Mouse (Mus musculus): ENCODE results near the gene Inpp5d. TPM values are rescaled to one million over a fixed set of nuclear protein-coding genes. Genes with fewer than 3 reads are reported as not detected.

Inpp5d gene
- polyA plus RNA-seq, 1 experiment, result 1.7 TPM

DNA sequence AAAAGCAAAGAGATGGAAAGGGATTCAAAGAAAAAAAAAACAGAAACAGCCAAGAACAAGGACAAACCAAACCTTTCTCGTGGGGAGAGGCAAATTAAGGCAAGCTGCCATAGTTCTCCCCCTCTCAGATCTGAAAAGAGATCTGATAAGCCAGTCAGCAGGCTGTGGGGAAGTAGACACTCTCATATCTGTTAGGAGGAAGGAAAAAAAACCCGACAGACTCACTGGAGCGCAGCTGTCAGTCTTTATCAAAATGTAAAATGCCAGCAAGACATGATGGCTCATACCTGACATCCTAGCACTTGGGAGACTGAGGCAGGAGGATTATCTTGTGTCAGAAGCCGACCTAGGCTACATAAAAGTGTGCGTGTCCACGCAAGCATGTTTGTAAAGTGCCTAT is 12.1 kb downstream of the Inpp5d start:
- Histone ChIP-seq H3K27me3 (ENCODE audit: control insufficient read depth) (no peaks in the 10 kb centered on the region), H3K4me3 (replicated peaks) (no peak overlapping the region), H3K9me3 (ENCODE audit: control insufficient read depth, low read length) (no peaks in the 10 kb centered on the region), H3K36me3 (ENCODE audit: control insufficient read depth) (peaks cover 6% of the 10 kb centered on the region), H3K4me1 (ENCODE audit: control insufficient read depth) (peaks cover 83% of the 10 kb centered on the region)
- peak; percentile 74 for TF ChIP-seq GATA1 (IDR thresholded peaks at IDR 0.05; ENCODE audit: low read length)
- no peak for TF ChIP-seq TAL1 (IDR thresholded peaks at IDR 0.05; ENCODE audit: low read length)

DNA sequence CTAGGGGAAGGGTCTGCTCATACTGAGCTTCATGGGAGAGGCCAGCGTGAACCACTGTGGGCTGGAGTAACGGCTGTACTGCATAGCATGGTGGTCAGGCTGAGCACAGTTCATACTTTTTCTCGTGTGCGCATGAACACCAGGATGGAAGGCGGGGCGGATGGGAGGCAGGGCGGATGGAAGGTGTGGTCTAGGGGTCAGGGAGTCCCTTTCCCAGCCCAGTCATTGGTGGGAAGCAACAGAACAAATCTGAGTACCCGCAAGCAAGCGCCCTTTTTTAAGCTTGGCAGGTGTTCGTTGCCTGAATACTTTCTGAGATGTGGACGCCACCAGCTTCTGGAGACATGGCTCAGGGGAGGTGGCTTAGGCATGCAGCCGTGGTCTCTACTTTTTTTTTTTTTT is 16.6 kb downstream of the Inpp5d start:
- peak overlapping the region; percentile 58 for H3K4me3 ChIP-seq (replicated peaks)
- H3K4me1 ChIP-seq (ENCODE audit: control insufficient read depth), result peaks cover 79% of the 10 kb centered on the region
- no peaks in the 10 kb centered on the region for H3K27me3 ChIP-seq (ENCODE audit: control insufficient read depth)
- H3K36me3 ChIP-seq (ENCODE audit: control insufficient read depth), result peaks cover 10% of the 10 kb centered on the region
- H3K9me3 ChIP-seq (ENCODE audit: control insufficient read depth, low read length), result no peaks in the 10 kb centered on the region
- TF ChIP-seq TAL1 (IDR thresholded peaks at IDR 0.05; ENCODE audit: low read length) (no peak), GATA1 (IDR thresholded peaks at IDR 0.05; ENCODE audit: low read length) (no peak)

DNA sequence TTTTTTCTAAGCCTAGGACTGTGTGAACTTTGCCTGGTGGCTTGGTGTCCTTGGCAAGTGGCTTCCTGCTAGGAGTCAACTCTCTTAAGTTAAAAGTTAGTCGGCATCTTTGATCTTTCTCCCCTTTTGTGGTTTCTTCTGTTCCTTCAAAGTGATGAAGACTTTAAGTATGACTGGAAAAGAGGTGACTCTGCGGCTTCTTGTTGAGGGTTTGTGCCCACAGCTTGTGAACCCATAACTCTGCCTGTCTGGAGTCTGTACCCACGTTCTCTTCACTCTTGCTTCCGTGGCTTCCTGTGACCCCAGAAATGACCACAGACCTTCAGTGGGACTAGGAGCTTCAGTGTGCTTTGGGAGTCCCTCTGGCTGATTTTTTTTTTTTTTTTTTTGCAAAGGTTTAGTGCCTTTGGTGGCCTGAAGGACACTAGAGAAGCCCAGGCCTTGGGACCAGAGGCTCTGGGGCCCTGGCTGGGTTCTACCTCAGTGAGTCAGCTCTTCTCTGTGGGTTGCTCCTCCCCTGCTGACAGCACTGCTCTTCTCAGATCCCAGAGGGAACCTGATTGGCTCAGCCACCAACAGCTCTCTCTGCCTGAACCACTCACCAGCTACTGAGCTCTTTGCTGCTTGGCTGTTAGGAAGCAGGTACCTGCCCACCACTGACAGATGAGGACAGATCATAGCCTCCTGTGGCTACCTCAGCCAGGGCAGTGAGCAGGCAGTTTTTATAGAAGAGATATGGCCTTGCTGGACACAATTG is 17.2 kb downstream of the Inpp5d start:
- Histone ChIP-seq H3K9me3 (ENCODE audit: control insufficient read depth, low read length) (no peaks in the 10 kb centered on the region), H3K27me3 (ENCODE audit: control insufficient read depth) (no peaks in the 10 kb centered on the region), H3K36me3 (ENCODE audit: control insufficient read depth) (peaks cover 10% of the 10 kb centered on the region), H3K4me1 (ENCODE audit: control insufficient read depth) (peaks cover 75% of the 10 kb centered on the region), H3K4me3 (replicated peaks) (peak overlapping the region; percentile 58)
- TF ChIP-seq TAL1 (IDR thresholded peaks at IDR 0.05; ENCODE audit: low read length) (no peak), GATA1 (IDR thresholded peaks at IDR 0.05; ENCODE audit: low read length) (no peak)

DNA sequence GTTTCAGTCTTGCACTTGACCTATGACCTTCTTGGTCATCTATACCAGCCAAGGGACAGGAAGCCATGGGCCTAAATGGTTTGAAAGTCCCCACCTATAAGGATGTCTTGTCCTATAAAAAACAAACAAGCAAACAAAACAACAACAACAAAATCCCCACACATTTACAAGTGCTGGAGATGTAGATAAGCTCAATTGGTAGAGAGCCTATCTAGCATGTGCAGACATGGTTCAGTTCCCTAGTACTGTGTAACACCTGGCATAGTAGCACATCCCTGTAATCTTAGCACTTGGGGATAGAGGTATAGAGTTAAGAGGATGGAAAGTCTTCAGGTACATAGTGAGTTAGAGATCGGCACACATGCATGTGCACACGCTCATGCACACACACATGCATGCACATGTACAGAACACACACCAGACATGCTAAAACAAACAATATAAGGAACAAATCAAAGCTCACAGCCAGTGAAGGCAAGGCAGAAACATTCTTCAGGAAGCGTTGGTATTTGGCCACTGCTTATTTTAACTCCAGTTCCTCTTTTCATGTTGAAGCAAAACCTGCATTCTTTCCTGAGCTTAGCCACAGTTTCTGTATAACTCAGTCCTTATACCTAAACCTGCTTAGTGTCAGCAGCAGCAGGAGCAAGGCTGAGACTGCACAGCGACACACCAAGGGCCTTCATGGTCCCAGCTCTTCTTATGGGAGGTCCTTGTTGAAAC is 17.9 kb downstream of the Inpp5d start:
- no peaks in the 10 kb centered on the region for H3K27me3 ChIP-seq (ENCODE audit: control insufficient read depth)
- H3K4me1 ChIP-seq (ENCODE audit: control insufficient read depth), result peaks cover 69% of the 10 kb centered on the region

DNA sequence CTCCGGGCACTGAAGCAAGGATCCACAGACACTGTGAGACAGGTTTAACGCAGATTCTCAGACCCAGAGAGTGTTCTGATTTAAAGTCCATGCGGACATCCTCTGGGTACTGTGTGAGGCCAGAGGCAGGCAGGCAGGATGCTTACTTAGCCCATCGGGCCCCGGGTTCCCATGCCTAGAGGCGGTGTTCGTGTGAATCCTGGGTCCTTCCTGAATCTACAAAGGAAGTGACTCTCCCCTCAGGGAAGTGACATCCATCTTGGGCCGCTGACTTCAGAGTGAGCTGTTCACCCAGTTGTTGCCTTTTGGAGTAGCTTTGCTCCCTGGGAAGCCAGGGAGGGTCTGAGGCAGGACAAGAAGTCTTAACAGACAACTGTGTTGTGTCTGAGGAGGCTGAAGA is 19.6 kb downstream of the Inpp5d start:
- H3K4me1 ChIP-seq (ENCODE audit: control insufficient read depth), result peaks cover 76% of the 10 kb centered on the region
- H3K36me3 ChIP-seq (ENCODE audit: control insufficient read depth), result peaks cover 17% of the 10 kb centered on the region
- no peaks in the 10 kb centered on the region for H3K9me3 ChIP-seq (ENCODE audit: control insufficient read depth, low read length)
- no peaks in the 10 kb centered on the region for H3K27me3 ChIP-seq (ENCODE audit: control insufficient read depth)
- H3K4me3 ChIP-seq (replicated peaks), result no peak overlapping the region
- TF ChIP-seq TAL1 (IDR thresholded peaks at IDR 0.05; ENCODE audit: low read length) (no peak), GATA1 (IDR thresholded peaks at IDR 0.05; ENCODE audit: low read length) (no peak)

More for the DNA sequence above, 17.9 kb downstream of the Inpp5d start:
- Histone ChIP-seq H3K36me3 (ENCODE audit: control insufficient read depth) (peaks cover 12% of the 10 kb centered on the region), H3K4me3 (replicated peaks) (peak overlapping the region; percentile 58), H3K9me3 (ENCODE audit: control insufficient read depth, low read length) (no peaks in the 10 kb centered on the region)
- TF ChIP-seq GATA1 (IDR thresholded peaks at IDR 0.05; ENCODE audit: low read length), result peak; percentile 82
- peak; percentile 91 for TF ChIP-seq TAL1 (IDR thresholded peaks at IDR 0.05; ENCODE audit: low read length)

DNA sequence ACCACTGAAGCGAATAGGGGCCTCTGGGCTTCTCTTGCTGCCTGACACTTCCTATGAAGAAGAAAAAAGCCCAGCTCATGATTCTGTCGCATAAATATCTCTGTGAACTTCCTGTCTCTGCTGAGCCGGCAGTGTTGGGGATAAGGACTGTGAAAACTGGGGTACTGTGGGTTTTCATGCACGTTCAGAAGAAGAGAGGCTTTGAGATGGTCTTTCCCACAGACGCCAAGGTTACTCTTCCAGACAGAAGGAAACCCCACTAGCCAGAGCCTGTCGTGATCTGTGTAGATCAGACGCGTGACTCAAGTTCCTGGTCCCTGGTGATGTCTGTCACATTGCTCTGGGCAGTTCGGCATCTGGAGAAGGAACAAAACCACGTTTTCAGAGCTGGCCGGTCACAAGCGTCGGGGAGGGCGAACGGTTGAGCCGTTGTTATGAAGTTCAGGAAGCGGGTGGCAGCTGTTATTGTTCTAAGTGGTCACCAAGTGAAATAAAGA is 20.1 kb downstream of the Inpp5d start:
- no peaks in the 10 kb centered on the region for H3K27me3 ChIP-seq (ENCODE audit: control insufficient read depth)
- no peaks in the 10 kb centered on the region for H3K9me3 ChIP-seq (ENCODE audit: control insufficient read depth, low read length)
- H3K4me1 ChIP-seq (ENCODE audit: control insufficient read depth), result peaks cover 77% of the 10 kb centered on the region
- H3K4me3 ChIP-seq (replicated peaks), result no peak overlapping the region
- H3K36me3 ChIP-seq (ENCODE audit: control insufficient read depth), result peaks cover 17% of the 10 kb centered on the region
- TF ChIP-seq GATA1 (IDR thresholded peaks at IDR 0.05; ENCODE audit: low read length), result no peak
- no peak for TF ChIP-seq TAL1 (IDR thresholded peaks at IDR 0.05; ENCODE audit: low read length)

DNA sequence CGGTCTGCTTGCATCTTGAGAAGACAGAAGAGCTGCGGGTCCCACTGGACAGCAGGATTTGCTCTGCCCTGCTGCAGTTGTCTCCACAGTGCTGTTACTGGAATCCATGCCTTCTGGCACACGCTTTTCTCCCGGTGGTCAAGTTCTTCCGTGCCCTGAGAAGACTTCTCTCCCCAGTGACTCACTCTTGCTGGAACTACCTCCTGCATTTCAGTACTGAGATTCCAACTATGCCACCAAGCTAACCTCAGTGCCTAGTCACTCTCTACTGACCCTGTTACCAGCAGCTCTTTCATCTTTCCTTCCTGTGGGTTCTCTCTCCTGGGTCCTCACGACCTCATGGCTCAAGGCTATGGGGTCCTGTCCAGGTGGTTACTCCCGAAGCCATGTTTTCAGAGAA is 22.9 kb downstream of the Inpp5d start:
- H3K4me3 ChIP-seq (replicated peaks), result no peak overlapping the region
- H3K4me1 ChIP-seq (ENCODE audit: control insufficient read depth), result peaks cover 71% of the 10 kb centered on the region
- no peak for TF ChIP-seq GATA1 (IDR thresholded peaks at IDR 0.05; ENCODE audit: low read length)
- no peak for TF ChIP-seq TAL1 (IDR thresholded peaks at IDR 0.05; ENCODE audit: low read length)
- H3K9me3 ChIP-seq (ENCODE audit: control insufficient read depth, low read length), result no peaks in the 10 kb centered on the region
- H3K27me3 ChIP-seq (ENCODE audit: control insufficient read depth), result no peaks in the 10 kb centered on the region
- peaks cover 12% of the 10 kb centered on the region for H3K36me3 ChIP-seq (ENCODE audit: control insufficient read depth)

DNA sequence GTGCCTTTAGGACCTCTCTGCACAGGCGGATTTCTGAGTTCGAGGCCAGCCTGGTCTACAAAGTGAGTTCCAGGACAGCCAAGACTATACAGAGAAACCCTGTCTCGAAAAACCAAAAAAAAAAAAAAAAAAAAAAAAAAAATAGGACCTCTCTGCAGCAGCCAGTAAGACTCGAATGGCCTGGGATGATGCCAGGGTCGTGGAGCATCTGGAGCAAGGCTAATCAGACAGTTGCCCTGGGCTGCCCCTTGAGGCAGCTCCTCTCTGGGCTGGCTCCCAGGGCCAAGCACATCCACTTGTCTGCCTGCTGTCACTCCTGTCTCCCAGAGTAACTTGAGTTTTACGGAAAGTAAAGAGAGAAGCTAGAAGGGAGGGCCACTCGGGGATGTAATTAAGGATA is 24.9 kb downstream of the Inpp5d start:
- no peaks in the 10 kb centered on the region for H3K27me3 ChIP-seq (ENCODE audit: control insufficient read depth)
- H3K9me3 ChIP-seq (ENCODE audit: control insufficient read depth, low read length), result no peaks in the 10 kb centered on the region
- H3K4me1 ChIP-seq (ENCODE audit: control insufficient read depth), result peaks cover 73% of the 10 kb centered on the region
- no peak overlapping the region for H3K4me3 ChIP-seq (replicated peaks)
- TF ChIP-seq GATA1 (IDR thresholded peaks at IDR 0.05; ENCODE audit: low read length) (no peak), TAL1 (IDR thresholded peaks at IDR 0.05; ENCODE audit: low read length) (no peak; the same call in 2 of the 3 replicates)
- H3K36me3 ChIP-seq (ENCODE audit: control insufficient read depth), result peaks cover 7% of the 10 kb centered on the region; the same call in 1 of the 2 replicates

DNA sequence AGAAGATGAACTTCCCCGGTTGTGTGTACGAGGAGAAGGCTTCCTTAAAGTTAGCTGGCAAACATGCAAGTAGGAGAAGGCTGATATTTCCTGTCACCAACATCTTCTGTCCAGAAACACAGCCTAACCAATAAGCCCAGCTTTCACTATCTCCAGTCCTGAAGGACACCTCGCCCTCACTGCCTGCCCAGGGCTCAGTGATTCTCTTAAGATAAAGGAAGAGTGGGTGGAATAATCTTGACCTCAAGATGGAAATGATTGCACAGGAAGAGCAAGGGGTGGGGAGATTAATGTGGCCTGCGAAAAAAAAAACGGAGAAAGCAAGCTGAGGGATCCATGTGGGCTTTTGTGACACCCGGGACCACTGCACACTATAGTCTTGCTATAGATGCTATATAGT is 25.6 kb downstream of the Inpp5d start:
- H3K36me3 ChIP-seq (ENCODE audit: control insufficient read depth), result peaks cover 7% of the 10 kb centered on the region; the same call in 1 of the 2 replicates
- H3K4me3 ChIP-seq (replicated peaks), result no peak overlapping the region
- H3K27me3 ChIP-seq (ENCODE audit: control insufficient read depth), result no peaks in the 10 kb centered on the region
- peaks cover 73% of the 10 kb centered on the region for H3K4me1 ChIP-seq (ENCODE audit: control insufficient read depth)
- H3K9me3 ChIP-seq (ENCODE audit: control insufficient read depth, low read length), result no peaks in the 10 kb centered on the region
- TF ChIP-seq GATA1 (IDR thresholded peaks at IDR 0.05; ENCODE audit: low read length), result no peak
- TF ChIP-seq TAL1 (IDR thresholded peaks at IDR 0.05; ENCODE audit: low read length), result no peak

Measured in erythroblast, embryonic 14.5 days (primary cell).